Mouse (Mus musculus): ENCODE measurements at regions not wholly inside any gene's neighbourhood (a gene's known extent, or its start where the extent isn't known, plus 50 kb on each side); places are given as distances from the start of the nearest gene placed in this dataset.

DNA sequence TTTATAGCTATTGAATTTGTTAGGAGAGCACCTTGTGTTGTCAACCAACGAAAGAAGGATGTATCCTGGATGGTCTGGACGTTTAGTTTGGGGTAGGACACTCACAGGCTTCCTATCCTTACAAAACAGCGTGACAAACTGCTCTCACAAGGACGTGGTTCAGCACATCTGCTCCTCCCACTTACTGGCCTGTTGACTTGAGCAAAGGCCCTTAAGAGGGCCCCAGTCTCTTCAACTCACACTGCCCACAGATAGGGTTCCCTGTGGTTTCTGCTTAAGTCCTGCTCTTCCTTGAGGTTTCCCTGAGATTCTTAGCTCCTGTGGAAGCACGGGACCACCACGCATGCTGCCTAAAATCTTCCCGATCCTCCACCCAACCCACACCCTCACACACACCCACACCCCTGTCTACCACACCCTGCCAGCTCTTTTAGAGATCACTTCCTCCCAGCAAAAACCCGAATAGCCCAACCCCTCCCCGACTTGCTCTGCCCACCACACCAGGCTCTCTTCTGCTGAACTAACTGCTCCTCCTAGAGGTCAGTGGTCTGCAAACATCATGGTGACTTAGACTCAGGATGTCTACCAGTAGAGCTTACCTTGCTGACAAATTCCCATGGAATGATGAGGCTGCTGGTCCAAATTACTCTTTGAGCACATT lies 95.7 kb upstream of the Hnrnpa3 start (continued):
- TF ChIP-seq ZNF384 (IDR thresholded peaks at IDR 0.05; ENCODE audit: low read depth, low read length) (no peak), HCFC1 (IDR thresholded peaks at IDR 0.05; ENCODE audit: low read depth, low read length) (no peak)

DNA sequence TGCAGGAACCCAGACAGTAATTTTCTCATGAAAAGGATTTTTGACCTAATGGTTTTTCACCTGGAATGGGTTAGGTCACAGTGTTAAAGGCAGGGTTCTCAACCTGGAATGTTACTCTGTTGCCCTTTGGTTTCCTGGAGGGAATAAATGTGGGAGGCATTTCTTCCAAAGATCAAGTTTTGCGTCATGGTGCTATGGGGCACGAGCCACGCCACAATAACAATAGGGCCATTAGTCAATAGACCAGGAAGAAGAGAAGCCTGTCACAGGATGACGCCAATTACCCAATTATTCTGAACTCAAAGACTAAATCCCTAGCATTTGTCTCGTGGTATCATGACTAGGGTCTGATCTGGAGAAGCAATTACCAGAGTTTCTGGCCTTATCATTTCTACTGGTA lies 94.3 kb upstream of the Hnrnpa3 start:
- Histone ChIP-seq H3K9ac (ENCODE audit: control insufficient read depth, low read depth, low read length, poor library complexity, severe bottlenecking) (no peak overlapping the region), H3K36me3 (ENCODE audit: control insufficient read depth in 1 of 2, insufficient read depth in 2 of 2, low read length in 2 of 2) (peaks cover 0 to 3% of the 10 kb centered on the region in 2 experiments; a peak in 1 of 4 replicates), H3K4me3 (ENCODE audit: control insufficient read depth in 1 of 2, insufficient read depth in 1 of 2, low read depth in 2 of 2, low read length in 2 of 2) (no peak overlapping the region), H3K79me2 (ENCODE audit: control insufficient read depth, insufficient read depth, low read length, poor library complexity) (no peaks in the 10 kb centered on the region), H3K27me3 (ENCODE audit: control insufficient read depth in 1 of 2, insufficient read depth in 2 of 2, low read length in 2 of 2) (peaks cover 1 to 3% of the 10 kb centered on the region in 2 experiments; a peak in 2 of 4 replicates), H3K27ac (ENCODE audit: control insufficient read depth, low read depth, low read length) (no peak overlapping the region), H3K9me3 (replicated peaks; ENCODE audit: insufficient read depth, low read length) (no peaks in the 10 kb centered on the region), H3K4me1 (ENCODE audit: control insufficient read depth in 1 of 2, insufficient read depth in 2 of 2, low read length in 2 of 2) (peaks cover 0 to 8% of the 10 kb centered on the region in 2 experiments; a peak in 2 of 4 replicates)
- no peak for DNase-seq (ENCODE audit: low read depth, low spot score)
- TF ChIP-seq E2F4 (IDR thresholded peaks at IDR 0.05; ENCODE audit: borderline replicate concordance, low read depth, low read length) (no peak), POLR2AphosphoS5 (IDR thresholded peaks at IDR 0.05; ENCODE audit: borderline replicate concordance, low read depth, low read length) (no peak), SMC3 (IDR thresholded peaks at IDR 0.05; ENCODE audit: low read depth, low read length) (no peak), SIN3A (IDR thresholded peaks at IDR 0.05; ENCODE audit: low read length) (no peak)

DNA sequence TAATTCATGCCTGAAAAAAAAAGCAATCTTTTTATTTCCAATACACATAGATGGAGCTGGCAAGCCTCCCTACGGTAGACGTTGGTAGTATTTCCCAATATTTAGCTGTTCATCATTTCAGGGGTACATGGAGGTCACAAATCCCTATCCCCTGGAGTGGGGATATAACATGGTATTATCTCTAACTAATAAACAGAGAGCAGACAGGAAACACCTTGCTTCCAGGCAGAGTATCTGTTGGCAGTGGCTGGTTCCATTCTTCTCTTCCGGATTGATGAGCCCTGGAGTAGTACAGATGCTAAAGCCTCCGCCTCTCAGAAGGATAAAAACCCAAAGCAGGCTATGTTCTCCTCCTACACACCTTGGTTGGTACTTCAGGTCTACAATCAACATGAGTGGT lies 91.9 kb upstream of the Hnrnpa3 start:
- no peak for TF ChIP-seq NRF1 (IDR thresholded peaks at IDR 0.05; ENCODE audit: insufficient read depth, low read depth, low read length, poor library complexity, severe bottlenecking)
- TF ChIP-seq MEF2A (IDR thresholded peaks at IDR 0.05; ENCODE audit: extremely low read depth, insufficient replicate concordance, low read depth, low read length, poor library complexity, severe bottlenecking): no peak
- no peak for TF ChIP-seq POLR2AphosphoS2 (IDR thresholded peaks at IDR 0.05; ENCODE audit: low read length)
- TF ChIP-seq BHLHE40 (IDR thresholded peaks at IDR 0.05; ENCODE audit: borderline replicate concordance, low read depth, low read length): no peak
- TF ChIP-seq MYB (IDR thresholded peaks at IDR 0.05; ENCODE audit: low read depth, low read length): no peak
- TF ChIP-seq TBP (IDR thresholded peaks at IDR 0.05; ENCODE audit: low read depth, low read length): no peak
- no peak for TF ChIP-seq JUND (IDR thresholded peaks at IDR 0.05; ENCODE audit: low read depth, low read length)
- TF ChIP-seq MAX (IDR thresholded peaks at IDR 0.05; ENCODE audit: low read length): no peak
- Histone ChIP-seq H3K27ac (ENCODE audit: control insufficient read depth, low read depth, low read length) (no peak overlapping the region), H3K79me2 (ENCODE audit: control insufficient read depth, insufficient read depth, low read length, poor library complexity) (no peaks in the 10 kb centered on the region), H3K27me3 (ENCODE audit: control insufficient read depth in 1 of 2, insufficient read depth in 2 of 2, low read length in 2 of 2) (peaks cover 4% of the 10 kb centered on the region in 2 experiments; a peak in 3 of 4 replicates), H3K4me3 (ENCODE audit: control insufficient read depth in 1 of 2, insufficient read depth in 1 of 2, low read depth in 2 of 2, low read length in 2 of 2) (no peak overlapping the region), H3K4me1 (ENCODE audit: control insufficient read depth in 1 of 2, insufficient read depth in 2 of 2, low read length in 2 of 2) (peaks cover 0 to 8% of the 10 kb centered on the region in 2 experiments; a peak in 2 of 4 replicates), H3K9ac (ENCODE audit: control insufficient read depth, low read depth, low read length, poor library complexity, severe bottlenecking) (no peak overlapping the region), H3K36me3 (ENCODE audit: control insufficient read depth in 1 of 2, insufficient read depth in 2 of 2, low read length in 2 of 2) (peaks cover 0 to 3% of the 10 kb centered on the region in 2 experiments; a peak in 1 of 4 replicates), H3K9me3 (replicated peaks; ENCODE audit: insufficient read depth, low read length) (no peaks in the 10 kb centered on the region)
- DNase-seq (ENCODE audit: low read depth, low spot score): no peak

Measured in MEL (cell line).